Mouse (Mus musculus): Measurements from ENCODE around the gene Cox4i2. TPM values are rescaled to one million over a fixed set of nuclear protein-coding genes. Genes with fewer than 3 reads are reported as not detected.

The Cox4i2 gene
- polyA plus RNA-seq, 1 experiment from 2014 or later, result 6.5 TPM

DNA sequence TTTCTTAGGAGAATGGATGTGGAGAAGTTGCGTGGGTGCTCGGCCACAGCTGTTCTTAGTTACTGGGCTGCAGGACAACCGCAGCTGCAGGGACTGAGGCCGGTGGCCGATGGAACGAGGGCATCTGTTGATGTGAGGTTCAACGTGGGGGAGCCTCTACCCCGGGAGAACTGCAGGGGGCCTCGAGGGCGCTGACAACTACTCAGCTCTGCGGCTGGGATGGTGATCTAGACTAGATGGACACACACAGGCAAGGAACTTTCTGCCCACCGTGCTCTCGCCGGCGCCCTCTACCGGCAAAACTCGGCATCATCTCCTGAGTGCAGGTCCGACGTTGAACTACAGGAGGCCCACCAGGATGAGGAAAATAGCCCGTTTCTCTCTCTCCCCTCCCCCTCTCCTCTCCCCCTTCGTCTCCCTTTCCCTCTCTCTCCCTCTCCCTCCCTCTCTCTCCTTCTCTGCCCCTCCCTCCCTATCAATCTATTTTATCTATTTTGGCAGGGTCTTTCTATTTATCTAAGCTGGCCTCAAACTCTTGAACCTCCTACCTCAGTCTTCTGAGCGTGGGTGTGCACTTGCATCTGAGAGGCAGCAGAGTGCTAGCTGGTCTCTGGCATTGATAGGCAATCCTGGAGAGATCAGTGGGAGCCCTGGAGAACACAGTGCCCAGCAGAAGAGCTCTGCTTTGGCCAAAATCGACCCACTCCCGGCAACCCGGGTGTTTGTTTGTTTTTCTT is 12.6 kb downstream of the Cox4i2 start:
- DNase-seq (ENCODE audit: low spot score), result peak; percentile 89

GRCm38 (mm10) chr2:152767618-152768271 is 13.8 kb downstream of the Cox4i2 start:
- DNase-seq (ENCODE audit: low spot score), result peak; percentile 69

- DNase-seq (ENCODE audit: low spot score), result no peak
Measured at GRCm38 (mm10) chr2:152769677-152770076, 15.7 kb downstream of the Cox4i2 start.

DNA sequence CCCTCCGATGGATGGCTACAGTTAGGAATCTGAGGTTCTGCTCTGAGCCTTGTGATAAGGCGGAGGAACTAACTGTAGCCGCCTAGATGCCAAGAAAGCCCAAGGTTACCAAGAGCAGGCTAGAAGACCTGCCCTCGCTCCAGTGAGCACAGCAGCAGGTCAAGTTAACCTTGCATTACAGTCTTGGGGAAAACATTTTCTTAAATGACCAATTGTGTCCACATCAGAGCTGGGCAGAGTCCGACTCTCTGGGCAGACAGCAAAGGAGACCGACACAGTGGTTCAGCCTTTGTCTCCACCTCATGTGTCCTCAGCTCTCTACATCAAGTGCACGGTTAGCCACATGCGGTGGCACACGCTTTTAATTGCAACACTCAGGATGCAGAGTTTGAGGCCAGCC is 17.6 kb downstream of the Cox4i2 start:
- DNase-seq (ENCODE audit: low spot score), result no peak

DNA sequence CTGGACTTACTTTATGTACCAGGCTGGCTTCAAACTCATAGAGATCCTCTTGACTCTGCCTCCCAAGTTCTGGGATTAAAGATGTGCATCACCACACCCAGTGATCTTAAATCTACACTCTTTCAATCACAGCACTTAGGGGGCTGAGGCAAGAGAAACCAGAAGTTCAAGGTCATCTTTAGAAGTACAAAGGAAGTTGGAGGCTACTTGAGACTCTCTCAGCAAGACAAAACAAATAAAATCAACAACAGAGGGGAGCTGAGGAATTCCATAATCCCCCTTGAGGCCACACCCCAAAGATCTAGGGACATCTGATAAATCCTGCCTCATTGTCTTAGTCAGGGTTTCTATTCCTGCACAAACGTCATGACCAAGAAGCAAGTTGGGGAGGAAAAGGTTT is 18.3 kb downstream of the Cox4i2 start:
- no peak for DNase-seq (ENCODE audit: low spot score)

DNA sequence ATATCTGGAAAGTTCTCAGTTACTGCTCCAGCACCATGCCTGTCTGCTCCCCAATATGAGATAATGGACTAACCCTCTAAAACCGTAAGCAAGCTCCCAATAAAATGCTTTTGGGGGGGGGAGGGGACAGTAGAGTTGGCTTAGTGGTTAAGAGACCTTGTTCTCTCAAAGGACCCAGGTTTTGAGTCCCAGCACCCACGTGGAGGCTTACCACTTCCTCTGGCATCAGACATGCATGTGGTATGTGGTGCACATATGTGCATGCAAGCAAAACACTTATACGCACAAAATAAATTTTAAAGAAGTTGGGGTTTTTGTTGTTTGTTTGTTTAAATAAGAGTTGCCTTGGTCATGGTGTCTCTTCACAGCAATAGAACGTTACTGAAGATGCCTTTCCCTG is 21.4 kb downstream of the Cox4i2 start:
- DNase-seq (ENCODE audit: low spot score), result peak; percentile 87

DNA sequence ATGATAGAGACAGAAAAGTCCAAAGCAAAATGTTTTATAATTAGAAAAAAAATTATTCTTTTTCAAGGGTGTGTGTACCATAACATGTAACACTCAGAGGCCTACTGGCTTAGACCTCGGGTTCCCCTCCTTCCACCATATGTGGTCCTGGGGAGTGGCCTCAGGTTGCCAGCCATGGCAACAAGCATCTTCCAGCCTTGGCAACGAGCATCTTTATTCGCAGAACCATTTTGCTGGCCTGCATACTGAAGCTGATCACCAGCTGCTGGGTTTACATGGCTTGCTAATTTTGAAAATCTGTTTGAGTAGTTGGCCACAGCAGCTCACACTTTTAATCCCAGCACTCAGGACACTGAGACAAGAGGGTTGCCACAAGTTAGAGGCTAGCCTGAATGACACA is 22.0 kb downstream of the Cox4i2 start:
- no peak for DNase-seq (ENCODE audit: low spot score)

DNA sequence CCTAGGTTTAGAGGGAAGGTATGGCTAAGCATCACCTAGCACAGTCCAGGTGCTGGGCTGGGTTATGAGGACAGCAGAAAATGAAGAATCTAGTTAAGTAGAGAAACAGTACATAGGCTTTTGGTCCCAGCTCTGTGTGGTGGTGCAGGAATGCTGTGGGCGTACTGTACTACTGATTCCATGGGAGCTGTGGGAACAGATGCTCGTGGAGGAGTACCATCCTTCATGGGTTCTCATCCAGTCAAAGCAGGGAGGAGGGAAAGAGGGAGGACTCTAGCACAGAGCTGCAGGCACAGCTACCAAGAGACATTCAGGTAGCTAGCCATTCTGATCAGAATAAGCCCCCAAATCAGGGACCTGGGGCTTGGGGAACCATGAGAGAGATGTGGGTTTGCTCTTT is 22.5 kb downstream of the Cox4i2 start:
- no peak for DNase-seq (ENCODE audit: low spot score)

DNA sequence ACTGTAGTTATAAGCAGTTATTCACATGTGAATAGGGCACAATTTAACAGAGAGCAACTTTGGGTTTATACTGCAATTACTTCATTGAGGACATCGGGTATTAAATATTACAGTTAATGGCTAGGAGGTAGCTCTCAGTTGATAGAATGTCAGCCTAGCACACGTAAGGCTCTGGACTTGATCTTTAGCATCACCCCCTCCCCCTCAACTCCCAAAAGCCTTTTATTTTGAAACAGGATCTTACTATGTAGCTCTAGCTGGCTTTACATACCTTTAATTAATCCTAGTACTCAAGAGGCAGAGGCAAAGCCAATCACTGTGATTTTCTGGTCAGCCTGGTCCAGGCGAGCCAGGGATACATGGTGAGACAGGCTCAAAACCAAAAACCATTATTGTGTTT is 23.1 kb downstream of the Cox4i2 start:
- no peak for DNase-seq (ENCODE audit: low spot score)

- no peak for DNase-seq (ENCODE audit: low spot score)
Measured at GRCm38 (mm10) chr2:152780466-152780865, 26.5 kb downstream of the Cox4i2 start.

GRCm38 (mm10) chr2:152781031-152781711 is 27.2 kb downstream of the Cox4i2 start:
- DNase-seq (ENCODE audit: low spot score), result no peak

DNA sequence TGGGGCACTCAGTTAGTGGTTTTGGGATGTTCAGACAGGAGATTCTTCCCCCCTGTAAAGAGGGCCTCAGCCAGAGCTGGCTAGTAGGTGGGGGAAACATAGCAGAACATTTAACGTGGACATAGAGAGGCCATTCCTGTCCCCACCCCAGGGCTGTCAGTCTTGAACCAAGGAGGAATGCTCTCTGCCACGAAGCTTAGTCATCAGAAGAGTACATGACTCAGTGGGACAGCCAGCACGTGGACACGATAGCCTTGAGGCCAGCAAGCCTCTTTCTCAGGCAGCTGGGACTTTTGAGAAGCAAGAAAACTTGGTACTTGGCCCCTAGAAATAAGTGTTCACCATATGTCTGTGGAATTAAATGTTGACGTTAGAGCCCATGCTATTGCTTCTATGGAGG is 28.7 kb downstream of the Cox4i2 start:
- DNase-seq (ENCODE audit: low spot score), result no peak

DNA sequence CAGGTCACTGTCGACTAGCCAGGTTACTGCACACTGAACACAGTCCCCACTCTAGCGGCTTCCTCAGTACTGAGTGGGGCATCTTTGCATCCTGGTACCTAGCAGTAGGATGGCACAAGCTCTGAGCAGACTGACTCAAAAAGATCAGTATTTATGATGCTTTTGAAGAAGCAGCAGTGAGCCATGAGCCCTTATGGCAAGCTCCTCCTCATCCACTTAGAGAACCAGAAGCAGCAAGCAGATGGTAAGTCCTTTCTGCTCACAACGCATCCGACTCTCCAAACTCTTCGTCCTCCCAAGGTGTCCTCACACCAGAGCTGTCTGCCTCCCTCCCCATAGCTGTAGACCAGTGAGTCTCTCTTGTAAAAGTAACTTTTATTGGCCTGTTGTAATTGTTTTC is 29.3 kb downstream of the Cox4i2 start:
- no peak for DNase-seq (ENCODE audit: low spot score)

DNA sequence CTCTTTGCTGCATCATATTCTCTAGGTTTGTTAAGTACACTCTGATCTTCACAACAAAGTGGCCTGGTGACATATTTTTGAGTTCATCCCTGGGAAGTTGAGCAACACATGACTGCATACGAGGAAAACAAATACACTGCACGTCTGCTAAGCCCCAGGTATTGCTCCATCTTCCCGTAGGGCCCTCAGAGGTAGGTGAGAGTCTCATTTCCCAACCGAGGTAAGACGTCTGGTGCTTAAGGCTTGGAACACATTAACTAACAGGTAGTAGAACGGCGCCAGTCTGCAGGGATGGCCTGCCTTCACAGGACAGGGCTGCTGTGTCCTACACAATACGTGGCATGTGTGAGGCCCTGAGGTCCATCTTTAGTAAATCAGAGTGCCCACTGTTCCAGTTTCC is 30.7 kb downstream of the Cox4i2 start:
- DNase-seq (ENCODE audit: low spot score), result no peak

GRCm38 (mm10) chr2:152785446-152786350 is 31.7 kb downstream of the Cox4i2 start:
- no peak for DNase-seq (ENCODE audit: low spot score)

GRCm38 (mm10) chr2:152787136-152787535 is 33.2 kb downstream of the Cox4i2 start:
- DNase-seq (ENCODE audit: low spot score), result no peak

DNA sequence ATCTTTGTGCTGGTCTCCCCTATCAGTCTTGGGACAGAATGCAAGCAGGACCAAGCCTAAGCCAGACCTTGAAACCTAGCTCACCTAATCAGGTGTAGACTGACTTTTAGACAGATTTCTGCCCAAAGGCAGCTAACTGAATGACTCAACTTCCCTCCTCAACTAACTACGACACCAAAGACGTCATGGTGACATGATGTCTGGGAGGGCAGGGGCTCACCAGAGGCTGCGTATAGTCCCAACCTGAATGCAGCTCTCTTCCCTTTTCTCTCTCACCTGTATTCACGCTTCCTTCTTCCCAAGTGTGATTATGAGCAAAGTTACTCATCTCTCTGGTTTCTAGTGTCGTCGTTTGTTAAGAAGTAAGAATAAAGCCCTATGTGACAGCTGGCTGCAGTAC is 33.6 kb downstream of the Cox4i2 start:
- no peak for DNase-seq (ENCODE audit: low spot score)

DNA sequence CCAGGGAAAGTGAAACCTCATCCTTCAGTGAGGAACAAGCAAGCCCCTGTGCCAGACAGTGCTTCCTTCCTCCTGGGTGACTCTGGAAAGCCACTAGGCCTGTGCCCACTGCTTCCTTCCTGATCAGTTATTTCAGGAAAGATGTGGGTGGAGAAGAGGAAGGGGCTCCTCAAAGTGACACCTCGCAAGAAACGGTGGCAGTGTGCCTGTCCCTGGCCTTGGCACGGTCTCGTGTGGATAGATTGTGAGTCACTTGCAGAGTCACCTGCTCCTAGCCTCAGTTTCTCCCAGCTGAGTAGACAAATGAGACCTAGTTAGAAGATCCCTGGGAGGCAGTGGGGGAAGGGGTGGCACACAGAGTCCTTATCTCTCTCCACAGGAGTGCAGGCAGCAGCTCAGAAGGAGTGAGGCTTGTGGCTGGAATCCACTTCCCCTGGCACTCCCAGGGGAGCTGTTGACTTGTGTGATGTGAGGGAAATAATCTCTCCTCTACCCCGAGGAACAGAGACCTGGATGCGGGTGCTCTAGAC is 35.0 kb downstream of the Cox4i2 start:
- no peak for DNase-seq (ENCODE audit: low spot score)

DNA sequence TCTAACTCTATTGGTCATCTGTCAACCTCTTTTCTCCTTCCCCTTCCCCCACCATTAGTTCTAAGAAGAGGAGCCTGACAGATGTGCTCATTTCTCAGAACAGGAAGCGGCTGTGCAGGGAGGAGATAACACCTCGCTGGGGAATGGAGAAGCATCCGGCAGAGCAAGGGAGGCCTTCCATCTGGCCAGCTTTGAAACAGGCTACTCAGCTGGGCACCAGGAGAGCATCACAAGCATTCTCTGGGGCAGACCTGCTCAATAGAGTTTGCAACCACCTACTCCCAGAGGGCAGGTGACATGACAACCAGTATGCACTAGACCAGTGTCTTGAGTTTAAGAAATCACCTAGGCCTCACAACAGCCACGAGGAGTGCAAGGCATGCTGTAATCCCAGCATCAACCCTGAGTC is 35.6 kb downstream of the Cox4i2 start:
- DNase-seq (ENCODE audit: low spot score), result peak; percentile 83

GRCm38 (mm10) chr2:152792461-152792860 is 38.5 kb downstream of the Cox4i2 start:
- DNase-seq (ENCODE audit: low spot score), result no peak

- DNase-seq (ENCODE audit: low spot score), result no peak
Measured at GRCm38 (mm10) chr2:152793381-152793780, 39.4 kb downstream of the Cox4i2 start.
